Mouse (Mus musculus): ENCODE measurements around the gene Zmynd19.

- no peak for TF ChIP-seq CTCF (IDR thresholded peaks at IDR 0.05; ENCODE audit: low read depth, low read length)
- TF ChIP-seq POLR2A (IDR thresholded peaks at IDR 0.05; ENCODE audit: borderline replicate concordance, low read depth, low read length): no peak
Measured at GRCm38 (mm10) chr2:25008250-25008649, 58.7 kb downstream of the Zmynd19 start.

All from bone marrow macrophage, adult 2 months (primary cell).